ENCODE assay signal across 9 mouse cellular contexts in the genomic region with DNA sequence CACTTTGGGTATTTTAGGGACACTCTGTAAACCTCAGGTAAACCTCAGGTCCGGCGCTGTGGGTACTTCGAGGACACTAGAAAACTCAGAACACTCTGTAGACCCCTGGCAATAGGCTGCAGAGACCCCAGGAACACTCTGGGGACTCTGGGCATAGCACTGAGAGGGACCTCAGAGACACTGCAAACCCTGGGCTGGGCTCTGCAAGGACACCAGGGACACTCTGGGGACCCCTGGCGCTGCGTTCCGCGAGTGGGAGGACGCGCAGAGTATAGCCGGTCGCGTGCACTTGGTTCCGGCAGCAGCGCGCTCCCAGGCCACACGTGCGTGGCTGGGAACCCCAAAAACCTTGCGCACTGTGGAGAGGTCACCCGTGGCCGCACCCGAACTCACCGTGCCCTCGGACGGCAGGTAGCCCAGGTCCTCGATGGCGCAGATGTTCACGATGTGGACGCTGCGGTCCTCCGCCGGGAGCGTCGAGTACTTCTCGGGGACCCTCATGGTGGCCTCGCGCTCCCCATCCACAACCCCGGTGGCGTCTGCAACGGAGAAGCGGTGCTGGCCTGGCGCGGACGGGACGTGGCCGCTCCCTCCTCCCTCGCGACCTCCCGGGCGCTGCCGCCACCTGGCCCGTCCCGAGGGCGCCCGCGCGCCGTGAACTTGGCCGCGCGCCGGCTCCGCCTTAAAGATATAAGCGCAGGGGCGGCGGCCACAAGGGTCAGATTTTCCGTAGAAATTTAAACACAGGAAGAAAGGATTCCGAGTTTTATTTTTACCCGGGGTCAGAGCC.
A peak's percentile ranks its signal among the peaks of the same experiment; 100 is the strongest.
DNase-seq lines count a peak whose midpoint lies in the region; ATAC-seq lines count a peak whose summit lies in the region.
"Had no signal": no experiment of that assay in that cellular context is flagged by ENCODE, and none has a peak within 500 bp of the region (broad histone marks: within the 10 kb centered on the region; RNA-seq: fewer than 3 reads in every experiment).

No protein-coding gene starts in this region.

- peak; percentile 22; the same call in 1 of the 2 replicates for ATAC-seq in kidney, embryonic 14.5 days (ENCODE audit: low FRiP score, low TSS enrichment)
- no peak for ATAC-seq in limb, embryonic 15.5 days (ENCODE audit: insufficient number of reproducible peaks, low FRiP score, low TSS enrichment, low read depth)
- no peak for ATAC-seq in neural tube, embryonic 13.5 days (ENCODE audit: low read depth)

- intact Hi-C loops in heart, postnatal 14 days (cut with DNase I) = no loop called here

- peak overlapping the region; percentile 69 for H3K9ac ChIP-seq in kidney, embryonic 14.5 days (ENCODE audit: low read depth, low read length)
- 0 out of 2 replicates have a peak overlapping the region, but pooled peaks have one; percentile 31 for H3K9ac ChIP-seq in limb, embryonic 15.5 days
- H3K9ac ChIP-seq in neural tube, embryonic 13.5 days = peak overlapping the region; percentile 58

- H3K4me1 ChIP-seq in kidney, embryonic 14.5 days (ENCODE audit: control insufficient read depth, insufficient read depth, low read length) = peaks cover 25% of the 10 kb centered on the region
- H3K4me1 ChIP-seq in embryonic facial prominence, embryonic 10.5 days = peaks cover 35% of the 10 kb centered on the region
- peaks cover 18% of the 10 kb centered on the region for H3K4me1 ChIP-seq in limb, embryonic 15.5 days
- peaks cover 15% of the 10 kb centered on the region for H3K4me1 ChIP-seq in neural tube, embryonic 13.5 days (replicated peaks)

- peak overlapping the region; percentile 87 for H3K4me2 ChIP-seq in kidney, embryonic 14.5 days (replicated peaks; ENCODE audit: low read depth, low read length)
- H3K4me2 ChIP-seq in limb, embryonic 15.5 days = peak overlapping the region; percentile 84
- H3K4me2 ChIP-seq in neural tube, embryonic 13.5 days = peak overlapping the region; percentile 78

- H3K27me3 ChIP-seq in kidney, embryonic 14.5 days (ENCODE audit: control insufficient read depth, insufficient read depth, low read length) = peaks cover 10% of the 10 kb centered on the region; the same call in 1 of the 2 replicates
- peaks cover 69% of the 10 kb centered on the region for H3K27me3 ChIP-seq in embryonic facial prominence, embryonic 10.5 days (replicated peaks; ENCODE audit: low read depth, poor library complexity, severe bottlenecking)
- peaks cover 32% of the 10 kb centered on the region for H3K27me3 ChIP-seq in limb, embryonic 15.5 days
- H3K27me3 ChIP-seq in neural tube, embryonic 13.5 days = peaks cover 52% of the 10 kb centered on the region

- H3K27ac ChIP-seq in kidney, embryonic 14.5 days (ENCODE audit: low read depth, low read length) = no peak overlapping the region; the same call in 1 of the 2 replicates
- H3K27ac ChIP-seq in embryonic facial prominence, embryonic 10.5 days (replicated peaks) = peak overlapping the region; percentile 67
- no peak overlapping the region for H3K27ac ChIP-seq in limb, embryonic 15.5 days
- no peak overlapping the region for H3K27ac ChIP-seq in neural tube, embryonic 13.5 days (replicated peaks)
- H3K27ac ChIP-seq: macrophage had no signal

- WGBS in kidney, embryonic 14.5 days = 6% methylated on average over 68 of the region's 68 CpGs
- 9% methylated on average over 68 of the region's 68 CpGs for WGBS in embryonic facial prominence, embryonic 10.5 days
- 7% methylated on average over 68 of the region's 68 CpGs for WGBS in limb, embryonic 15.5 days
- 9% methylated on average over 67 of the region's 68 CpGs for WGBS in neural tube, embryonic 13.5 days

- H3K36me3 ChIP-seq in kidney, embryonic 14.5 days (ENCODE audit: control insufficient read depth, insufficient read depth, low read length) = no peaks in the 10 kb centered on the region
- no peaks in the 10 kb centered on the region for H3K36me3 ChIP-seq in embryonic facial prominence, embryonic 10.5 days (replicated peaks)
- H3K36me3 ChIP-seq in limb, embryonic 15.5 days = no peaks in the 10 kb centered on the region
- H3K36me3 ChIP-seq in neural tube, embryonic 13.5 days = no peaks in the 10 kb centered on the region

- no peaks in the 10 kb centered on the region for H3K9me3 ChIP-seq in kidney, embryonic 14.5 days (ENCODE audit: control insufficient read depth, low read length)
- no peaks in the 10 kb centered on the region for H3K9me3 ChIP-seq in embryonic facial prominence, embryonic 10.5 days
- H3K9me3 ChIP-seq in limb, embryonic 15.5 days = no peaks in the 10 kb centered on the region
- no peaks in the 10 kb centered on the region for H3K9me3 ChIP-seq in neural tube, embryonic 13.5 days

- H3K4me3 ChIP-seq in kidney, embryonic 14.5 days (ENCODE audit: low read length) = peak overlapping the region; percentile 49
- H3K4me3 ChIP-seq in embryonic facial prominence, embryonic 10.5 days = peak overlapping the region; percentile 56
- H3K4me3 ChIP-seq in limb, embryonic 15.5 days = peak overlapping the region; percentile 46
- peak overlapping the region; percentile 41 for H3K4me3 ChIP-seq in neural tube, embryonic 13.5 days

- DNase-seq in kidney, adult 9 months = no peak
- DNase-seq in embryonic facial prominence, embryonic 10.5 days (ENCODE audit: low spot score) = peak; percentile 53
- DNase-seq in heart, postnatal 14 days = peak; percentile 54 to 65
- no peak for DNase-seq in layer of hippocampus, adult 9-10 months (ENCODE audit: low spot score)
- no peak for DNase-seq in right cerebral cortex, adult 18-20 months

Comparison
In these comparisons a context has a peak if more than half of its experiments do, and no peak if none do; other contexts are left out.
1. DNase-seq: peak in embryonic facial prominence, embryonic 10.5 days (single experiment) and heart, postnatal 14 days (2 of 2); none in kidney, adult 9 months (single experiment), layer of hippocampus, adult 9-10 months (single experiment) and right cerebral cortex, adult 18-20 months (single experiment).
2. Peak in every context shown above with its lines, with median percentiles within 50 percentile points of each other: H3K4me2 ChIP-seq, H3K4me3 ChIP-seq and H3K9ac ChIP-seq.